Mouse (Mus musculus) heart, postnatal 14 days (tissue): ENCODE data around the gene Smim17. TPM values are rescaled to one million over a fixed set of nuclear protein-coding genes. Genes with fewer than 3 reads are reported as not detected.
"Not testable (repeated sequence)": the region's sequence is repeated elsewhere in the genome, so short reads cannot be mapped to it uniquely, and the experiment has no call there.

ENCODE experiments used
- DNase-seq, 2 experiments: peaks; one replicate each; pipeline ENCODE4 v3.0.0; 2021 to 2022
- intact Hi-C: fragments of 180-260 bp; cut with DNase I; formaldehyde crosslinking; loops from one replicate; pipeline ENCODE4 v1.15.1; 2025
- long read RNA-seq, 2 experiments: library from polyadenylated mRNA; stranded (forward); transcript quantifications; one replicate each; pipeline ENCODE4 v2.0.0; 2021
- total RNA-seq, 2 experiments: library from RNA; stranded (reverse); gene quantifications; 2 replicates each; pipeline ENCODE4 v1.2.3; 2021

Smim17 gene
- not detected for total RNA-seq
- long read RNA-seq, experiment 1, partial matches to known transcripts = 0 of 1 reads
- long read RNA-seq, experiment 1, other reads (novel, unspliced or antisense) = 1 of 1 reads
- long read RNA-seq, experiment 2 = 0 reads

DNA sequence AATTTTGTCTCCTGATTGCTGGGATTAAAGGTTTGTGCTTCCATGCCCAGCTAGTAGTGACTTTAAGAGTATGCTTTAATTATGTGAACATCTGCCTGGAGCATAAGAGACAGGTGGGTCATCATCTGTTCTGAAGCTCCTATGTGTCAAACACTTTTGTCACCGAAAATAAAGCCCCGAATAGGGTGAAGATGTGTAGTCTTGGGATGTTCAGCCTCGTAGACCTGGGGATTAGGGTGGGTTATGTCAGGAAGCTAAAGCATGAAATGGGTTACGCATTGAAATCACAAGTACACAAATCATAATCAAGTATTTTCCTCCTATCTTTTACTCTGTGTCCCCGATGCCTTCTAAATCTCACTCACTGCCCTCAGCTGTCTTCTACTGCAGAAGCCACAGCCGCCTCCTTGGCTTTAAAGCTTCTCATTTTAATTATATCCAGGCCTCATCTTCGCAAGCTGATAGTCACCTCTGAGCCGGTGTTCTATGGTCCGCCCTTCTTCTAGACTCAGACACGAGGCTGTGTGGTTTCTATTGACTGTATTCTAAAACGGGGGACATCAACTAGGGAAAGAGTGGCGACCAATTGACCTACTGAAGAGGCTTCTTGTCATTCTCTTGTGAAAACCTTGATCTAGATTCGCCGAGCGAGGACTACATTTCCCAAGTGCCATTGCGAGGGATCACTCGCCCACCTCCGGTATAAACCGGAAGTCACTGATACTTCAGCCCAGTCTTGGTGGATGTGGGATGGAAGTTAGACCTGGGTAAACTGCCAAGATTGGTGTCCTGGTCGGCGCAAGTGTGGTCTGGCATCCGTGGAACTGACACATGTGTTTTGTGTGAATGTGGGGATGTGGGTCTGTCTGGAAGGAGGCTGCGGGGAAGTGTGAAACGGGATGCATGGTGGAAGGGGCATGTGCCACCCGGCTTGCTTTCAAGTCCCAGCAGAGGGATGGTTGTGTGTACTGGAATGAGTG is at the start of gene Smim17:
TSS of gene Smim17 (plus strand) at position 720 of the 980 bp plus-strand sequence.
- intact Hi-C loops = no loop called here

GRCm38 (mm10) chr7:6358121-6358520 is 40.4 kb upstream of the Smim17 start:
- peak; percentile 57 to 63 for DNase-seq
- intact Hi-C loops = loop anchor here (2.0 to 5.0 kb wide), 3 partner anchors 73 to 579 kb away; no protein-coding TSS in a partner anchor

More for the DNA sequence above, at the start of gene Smim17:
- peak; percentile 13 to 38 for DNase-seq

- intact Hi-C loops = loop anchor here (2.0 to 5.0 kb wide), 3 partner anchors 72 to 578 kb away; no protein-coding TSS in a partner anchor
- peak; percentile 10 to 53 for DNase-seq
Observed at GRCm38 (mm10) chr7:6358937-6359590, 39.5 kb upstream of the Smim17 start.

- intact Hi-C loops = loop anchor here (10.0 kb wide), 2 partner anchors 54 to 934 kb away; partner anchors contain the start of gene Gm20715
- DNase-seq = no peak
Observed at GRCm38 (mm10) chr7:6360477-6361060, 37.9 kb upstream of the Smim17 start.

- intact Hi-C loops = loop anchor here (2.0 to 10.0 kb wide), 4 partner anchors 21 to 933 kb away; partner anchors contain the start of genes Gm20715 and Zfp28
- DNase-seq = no peak
Observed at GRCm38 (mm10) chr7:6361756-6362155, 36.8 kb upstream of the Smim17 start.

DNA sequence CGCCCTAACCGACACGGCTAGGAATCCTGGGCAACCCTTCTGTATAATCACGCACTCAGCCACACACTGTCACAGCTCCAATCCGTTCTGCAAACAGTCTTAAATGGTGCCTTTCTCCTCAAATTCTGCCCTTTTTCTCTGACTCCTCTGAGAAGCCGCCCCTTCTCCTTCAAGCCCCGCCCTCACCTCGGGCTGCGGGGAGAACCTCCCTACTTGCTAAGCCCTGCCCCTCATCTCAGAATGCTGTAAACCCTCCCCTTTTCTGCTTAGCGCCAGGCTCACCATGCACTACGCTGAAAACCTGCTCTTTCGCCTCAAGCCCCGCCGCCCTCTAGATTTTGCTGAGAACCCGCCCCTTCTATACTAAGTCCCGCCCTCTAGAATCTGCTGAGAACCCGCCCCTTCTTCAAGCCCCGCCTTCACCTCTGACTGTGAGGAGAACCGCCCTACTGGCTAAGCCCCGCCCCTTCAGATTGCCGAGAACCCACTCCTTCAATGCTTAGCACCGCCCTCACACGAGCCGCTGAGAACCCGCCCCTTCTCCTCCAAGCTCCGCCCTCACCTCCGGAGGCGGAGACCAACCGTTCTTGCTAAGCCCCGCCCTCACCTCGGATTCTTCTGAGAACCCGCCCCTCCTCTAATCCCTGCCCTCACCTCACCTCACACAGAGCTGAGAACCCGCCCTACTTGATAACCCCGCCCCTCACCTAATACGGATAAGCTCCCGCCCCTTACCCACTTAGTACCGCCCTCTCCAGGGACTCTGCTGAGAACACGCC is 36.1 kb upstream of the Smim17 start:
- intact Hi-C loops = loop anchor here (2.0 to 10.0 kb wide), 4 partner anchors 20 to 932 kb away; partner anchors contain the start of genes Gm20715 and Zfp28
- peak; percentile 94 to 97 for DNase-seq

- DNase-seq = peak in 1 of 2 experiments; percentile 77
- intact Hi-C loops = loop anchor here (2.0 to 10.0 kb wide), 4 partner anchors 20 to 932 kb away; partner anchors contain the start of genes Gm20715 and Zfp28
Observed at GRCm38 (mm10) chr7:6363047-6363488, 35.4 kb upstream of the Smim17 start, which contains the start of gene Zfp78. Gene Zfp78 (plus strand): TSS chr7:6363280.

DNA sequence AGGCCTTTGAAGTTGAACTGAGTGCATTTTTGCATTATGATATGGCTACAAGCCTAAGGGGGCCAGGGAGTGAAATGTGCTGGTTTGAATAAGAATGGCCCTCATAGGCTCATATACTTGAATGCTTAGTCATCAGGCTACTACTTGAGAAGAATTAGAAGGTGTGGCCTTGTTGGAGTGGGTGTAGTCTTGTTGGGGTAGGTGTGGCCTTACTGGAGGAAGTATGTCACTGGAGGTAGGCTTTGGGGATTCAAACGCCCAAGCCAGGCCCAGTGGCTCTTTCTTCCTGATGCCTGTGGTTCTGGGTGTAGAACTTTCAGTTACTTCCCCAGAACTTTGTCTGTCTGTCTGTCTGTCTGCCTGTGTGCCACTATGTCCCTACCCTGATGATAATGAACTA is 33.8 kb upstream of the Smim17 start:
- intact Hi-C loops = loop anchor here (10.0 kb wide), 2 partner anchors 50 to 930 kb away; partner anchors contain the start of gene Gm20715

DNA sequence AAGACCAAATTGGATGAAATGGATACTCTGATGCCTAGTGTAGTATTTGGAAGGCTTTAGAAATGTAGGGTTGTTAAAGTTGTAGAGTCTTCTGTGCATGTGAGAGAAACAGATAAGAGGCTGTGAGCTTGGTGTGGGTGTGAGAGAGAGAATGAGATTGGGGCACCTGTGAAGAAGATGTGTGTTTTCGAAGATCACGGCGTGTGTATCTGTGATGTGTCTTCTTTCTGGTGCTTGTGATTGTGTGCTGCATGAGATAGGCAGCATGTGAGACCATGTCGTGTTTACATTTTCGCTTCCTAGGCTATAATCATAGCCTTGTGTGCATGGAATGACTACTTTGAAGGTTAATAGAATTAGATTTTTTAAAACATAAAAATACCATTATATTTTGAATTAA is 31.3 kb upstream of the Smim17 start:
- intact Hi-C loops = loop anchor here (10.0 kb wide), 2 partner anchors 48 to 928 kb away; partner anchors contain the start of gene Gm20715
- no peak for DNase-seq

More for the DNA sequence above, 33.8 kb upstream of the Smim17 start:
- DNase-seq = no peak

DNA sequence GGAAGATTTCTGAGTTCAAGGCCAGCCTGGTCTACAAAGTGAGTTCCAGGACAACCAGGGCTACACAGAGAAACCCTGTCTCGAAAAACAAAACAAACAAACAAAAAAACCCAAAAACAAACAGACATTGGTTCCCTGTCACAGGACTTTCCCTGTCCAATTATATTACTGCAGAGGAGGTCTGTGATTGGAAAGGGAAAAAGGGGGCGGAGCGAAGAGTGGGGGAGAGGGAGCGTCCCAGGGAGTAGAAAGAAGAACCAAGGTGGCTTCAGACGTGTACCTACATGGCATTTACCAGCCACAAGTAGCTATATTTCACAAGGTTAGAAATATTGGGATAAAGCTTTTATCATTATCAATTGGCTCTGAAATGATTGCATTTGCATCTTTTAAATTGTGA is 30.4 kb upstream of the Smim17 start:
- intact Hi-C loops = loop anchor here (10.0 kb wide), 2 partner anchors 47 to 927 kb away; partner anchors contain the start of gene Gm20715
- not testable (repeated sequence) for DNase-seq

GRCm38 (mm10) chr7:6369460-6369859 is 29.1 kb upstream of the Smim17 start:
- intact Hi-C loops = loop anchor here (10.0 kb wide), 2 partner anchors 45 to 925 kb away; partner anchors contain the start of gene Gm20715
- no peak for DNase-seq

- intact Hi-C loops = no loop called here
- no peak for DNase-seq
Observed at GRCm38 (mm10) chr7:6372993-6373392, 25.5 kb upstream of the Smim17 start.

GRCm38 (mm10) chr7:6378441-6378840 is 20.1 kb upstream of the Smim17 start:
- DNase-seq = no peak
- intact Hi-C loops = no loop called here

GRCm38 (mm10) chr7:6381431-6381830 is 17.1 kb upstream of the Smim17 start:
- intact Hi-C loops = no loop called here

DNA sequence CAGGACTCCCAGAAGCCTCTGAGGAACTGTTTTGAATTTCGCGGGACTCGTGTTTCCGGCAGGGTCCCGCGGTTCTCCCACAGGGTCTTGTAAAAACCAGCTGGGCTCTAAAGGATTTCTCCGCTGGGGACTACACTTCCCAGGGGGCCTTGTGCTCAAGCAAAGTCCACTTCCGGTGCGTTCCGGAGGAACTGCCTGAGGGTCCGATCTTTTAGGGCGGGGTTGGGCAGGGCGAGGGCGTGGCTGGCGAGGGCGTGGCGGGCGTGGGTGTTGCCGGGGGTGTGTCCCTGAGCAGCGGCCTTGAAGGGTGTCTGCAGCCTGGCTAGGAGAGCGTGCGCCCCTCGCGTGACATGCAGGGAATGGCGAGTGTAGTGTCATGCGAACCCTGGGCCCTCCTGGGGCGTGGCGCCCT is 15.5 kb upstream of the Smim17 start, which contains the start of gene Zfp28:
TSS of gene Zfp28 (plus strand) at position 252 of the 412 bp plus-strand sequence.
- peak; percentile 91 to 95 for DNase-seq
- intact Hi-C loops = loop anchor here (2.0 kb wide), 1 partner anchor 20 kb away; the partner anchor contains the start of gene Zfp78

More at GRCm38 (mm10) chr7:6381431-6381830, 17.1 kb upstream of the Smim17 start:
- DNase-seq = no peak

- no peak for DNase-seq
- intact Hi-C loops = no loop called here
Observed at GRCm38 (mm10) chr7:6384011-6384410, 14.5 kb upstream of the Smim17 start.

DNA sequence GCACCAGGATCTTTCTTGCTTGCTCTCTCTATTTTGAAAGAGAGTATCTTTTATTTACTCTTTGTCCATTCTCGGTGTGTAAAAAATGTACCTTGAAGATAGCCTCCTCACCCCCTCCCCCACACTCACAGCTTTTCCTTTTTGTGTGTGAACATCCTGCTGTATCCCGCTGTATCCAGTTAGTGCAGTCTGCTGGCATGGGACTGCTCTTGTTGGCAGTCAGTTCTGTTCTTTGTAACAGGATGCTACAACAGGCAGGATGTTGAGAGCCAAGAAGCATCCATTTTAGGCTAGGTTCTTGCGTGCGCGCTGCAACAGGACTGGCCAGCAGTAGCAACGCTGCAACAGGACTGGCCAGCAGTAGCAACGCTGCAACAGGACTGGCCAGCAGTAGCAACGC is 11.5 kb upstream of the Smim17 start:
- intact Hi-C loops = no loop called here
- peak; percentile 29 to 53 for DNase-seq

- no peak for DNase-seq
- intact Hi-C loops = no loop called here
Observed at GRCm38 (mm10) chr7:6388971-6389370, 9.5 kb upstream of the Smim17 start.

DNA sequence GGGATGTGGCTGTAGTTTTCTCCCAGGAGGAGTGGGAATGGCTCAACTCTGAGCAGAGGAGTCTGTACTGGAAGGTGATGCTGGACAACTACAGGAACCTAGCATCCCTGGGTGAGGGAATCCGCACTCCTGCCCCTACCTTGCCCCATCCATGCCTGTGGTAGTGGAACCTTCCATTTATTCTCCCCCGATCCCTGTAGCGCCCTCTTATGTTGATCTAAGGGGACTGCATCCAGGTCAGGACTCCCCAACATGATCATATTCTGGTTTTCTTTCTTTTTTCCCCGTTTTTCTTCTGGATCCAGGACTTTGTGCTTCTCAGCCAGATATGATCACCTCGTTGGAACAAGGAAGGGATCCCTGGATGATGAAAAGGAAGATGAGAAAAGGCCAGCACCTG is 9.1 kb upstream of the Smim17 start:
- no peak for DNase-seq
- intact Hi-C loops = no loop called here
